Mouse (Mus musculus): ENCODE data around the gene Elovl5. TPM values are rescaled to one million over a fixed set of nuclear protein-coding genes. Genes with fewer than 3 reads are reported as not detected.

Gene Elovl5
- total RNA-seq, 4 experiments from 2014 or later, result 26.6 to 33.0 (median 29.9) TPM

- no peak for DNase-seq (ENCODE audit: low spot score)
Measured at GRCm38 (mm10) chr9:77954496-77954895, 37.3 kb downstream of the Elovl5 start.

DNA sequence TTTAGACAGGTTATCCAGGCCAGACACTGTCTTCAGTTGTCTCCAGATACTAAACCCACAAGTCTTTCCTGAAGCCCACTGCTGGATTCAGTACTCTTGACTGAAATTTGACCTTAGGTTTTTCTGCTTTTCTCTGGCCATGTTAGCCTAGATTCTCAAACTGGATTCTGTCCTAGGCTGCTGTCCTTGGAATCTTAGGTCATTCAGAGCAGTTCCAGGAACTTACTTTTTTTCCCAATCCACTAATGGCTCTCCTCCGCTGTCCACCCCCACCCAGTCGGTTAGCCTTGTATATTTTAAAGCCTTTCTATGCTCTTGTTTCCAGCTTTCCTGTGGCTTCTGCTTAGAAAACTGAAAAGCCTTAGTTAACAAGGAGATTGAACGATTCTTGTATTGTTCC lies 37.8 kb downstream of the Elovl5 start:
- DNase-seq (ENCODE audit: low spot score), result no peak

DNA sequence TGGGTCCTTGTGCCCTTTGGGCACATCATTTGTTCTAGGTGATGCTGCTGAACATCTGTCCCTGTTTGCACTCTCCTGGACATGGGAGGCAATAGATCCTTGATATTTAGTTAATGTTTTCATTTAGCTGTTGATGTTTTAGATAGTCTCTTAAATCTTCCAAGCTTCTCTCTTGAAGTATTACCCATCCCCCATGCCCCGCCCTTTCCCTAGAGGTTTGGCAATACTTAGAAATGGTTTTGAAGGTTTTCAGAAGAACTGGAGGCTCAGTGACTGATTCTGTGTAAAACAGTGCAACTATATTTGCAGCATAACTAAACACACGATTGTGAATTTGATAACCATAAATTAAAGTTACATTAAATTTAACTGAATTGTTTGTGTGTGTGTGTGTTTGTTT lies 38.3 kb downstream of the Elovl5 start:
- DNase-seq (ENCODE audit: low spot score), result no peak

GRCm38 (mm10) chr9:77955964-77956363 lies 38.8 kb downstream of the Elovl5 start:
- DNase-seq (ENCODE audit: low spot score), result no peak

- no peak for DNase-seq (ENCODE audit: low spot score)
Measured at GRCm38 (mm10) chr9:77958327-77958726, 41.2 kb downstream of the Elovl5 start.

DNA sequence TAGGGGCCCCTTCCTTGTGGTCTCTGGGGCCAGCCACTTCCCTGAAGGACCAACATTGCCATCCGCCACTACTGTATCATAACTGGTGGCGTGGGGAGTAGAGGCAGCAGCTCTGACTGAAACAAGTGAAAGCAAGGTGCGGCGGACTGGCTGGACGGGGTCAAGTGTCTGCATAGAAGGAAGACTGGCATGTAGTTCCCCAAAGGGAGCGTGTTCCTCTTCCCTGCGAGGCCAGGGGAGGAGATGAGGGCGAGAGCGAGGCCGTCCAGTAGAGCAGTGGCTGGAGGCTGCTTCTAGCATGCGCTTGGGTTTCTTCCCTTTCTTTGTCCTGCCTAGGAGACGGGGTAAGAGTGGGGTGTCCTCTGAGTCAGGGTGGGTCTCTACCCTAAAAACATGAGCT lies 42.6 kb downstream of the Elovl5 start:
- no peak for DNase-seq (ENCODE audit: low spot score)

GRCm38 (mm10) chr9:77961350-77961749 lies 44.2 kb downstream of the Elovl5 start:
- peak; percentile 24 for DNase-seq (ENCODE audit: low spot score)

GRCm38 (mm10) chr9:77964084-77964483 lies 46.9 kb downstream of the Elovl5 start:
- no peak for DNase-seq (ENCODE audit: low spot score)

GRCm38 (mm10) chr9:77965287-77965686 lies 48.1 kb downstream of the Elovl5 start:
- DNase-seq (ENCODE audit: low spot score), result no peak

- DNase-seq (ENCODE audit: low spot score), result no peak
Measured at GRCm38 (mm10) chr9:77965768-77966552, 48.8 kb downstream of the Elovl5 start.

- no peak for DNase-seq (ENCODE audit: low spot score)
Measured at GRCm38 (mm10) chr9:77966861-77967260, 49.7 kb downstream of the Elovl5 start.

- DNase-seq (ENCODE audit: low spot score), result no peak
Measured at GRCm38 (mm10) chr9:77967584-77968163, 50.5 kb downstream of the Elovl5 start.

DNA sequence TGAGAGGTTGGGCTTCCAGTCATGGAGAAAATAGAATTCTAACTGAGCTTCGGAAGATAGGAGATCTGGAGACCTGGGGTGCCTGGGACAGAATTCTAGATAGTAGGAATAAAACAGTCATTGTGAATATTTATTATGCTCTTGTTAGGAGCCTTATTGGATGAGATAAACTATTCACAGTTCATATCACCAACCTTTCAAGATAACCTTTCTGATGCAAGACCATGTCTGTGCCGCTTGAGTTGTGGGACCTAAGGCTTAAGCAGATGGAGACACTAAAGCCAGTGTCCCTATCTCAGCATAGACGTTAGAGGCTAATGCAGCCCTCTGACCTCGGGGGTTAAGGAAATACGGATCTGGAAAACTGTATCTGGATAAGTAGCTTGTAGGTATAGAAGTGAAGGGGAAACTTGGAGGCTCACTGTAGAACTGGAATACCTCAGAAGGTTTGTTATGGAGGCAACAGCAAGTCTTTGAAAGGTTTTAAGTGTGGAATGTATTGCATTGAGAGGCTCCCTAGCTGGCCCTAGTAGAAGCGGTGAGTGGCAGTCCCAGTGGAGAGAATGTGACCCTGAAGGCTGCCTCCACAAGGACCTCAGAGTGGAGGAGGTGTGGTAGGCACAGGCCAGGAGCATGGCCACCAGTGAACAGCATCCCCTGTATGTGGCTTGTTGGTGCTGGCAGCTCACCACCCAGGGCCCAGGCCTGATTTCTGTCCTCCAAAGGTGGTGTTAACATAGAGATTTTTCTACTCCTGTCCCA lies 52.2 kb downstream of the Elovl5 start:
- DNase-seq (ENCODE audit: low spot score), result no peak

- no peak for DNase-seq (ENCODE audit: low spot score)
Measured at GRCm38 (mm10) chr9:77979000-77979399, 61.8 kb downstream of the Elovl5 start.

GRCm38 (mm10) chr9:77982616-77983015 lies 65.5 kb downstream of the Elovl5 start:
- no peak for DNase-seq (ENCODE audit: low spot score)

DNA sequence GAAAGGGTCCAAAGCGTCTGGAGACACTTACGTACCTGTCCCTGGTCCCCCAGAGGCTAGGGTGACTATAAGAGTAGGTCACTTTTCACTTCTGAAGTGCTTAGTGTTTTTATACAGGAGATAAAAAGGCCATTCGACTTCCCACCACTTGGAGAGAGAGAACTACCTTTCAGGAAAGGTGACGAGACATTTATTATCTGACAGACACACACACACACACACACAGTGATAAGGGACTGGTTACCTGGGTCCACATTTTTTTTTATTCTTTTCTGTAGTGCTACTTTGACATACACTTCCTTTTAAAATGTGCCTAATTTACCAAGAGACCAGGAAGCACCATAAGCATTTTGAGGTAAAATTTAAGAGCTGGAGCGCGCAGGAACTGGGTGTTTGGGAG lies 66.4 kb downstream of the Elovl5 start:
- no peak for DNase-seq (ENCODE audit: low spot score)

DNA sequence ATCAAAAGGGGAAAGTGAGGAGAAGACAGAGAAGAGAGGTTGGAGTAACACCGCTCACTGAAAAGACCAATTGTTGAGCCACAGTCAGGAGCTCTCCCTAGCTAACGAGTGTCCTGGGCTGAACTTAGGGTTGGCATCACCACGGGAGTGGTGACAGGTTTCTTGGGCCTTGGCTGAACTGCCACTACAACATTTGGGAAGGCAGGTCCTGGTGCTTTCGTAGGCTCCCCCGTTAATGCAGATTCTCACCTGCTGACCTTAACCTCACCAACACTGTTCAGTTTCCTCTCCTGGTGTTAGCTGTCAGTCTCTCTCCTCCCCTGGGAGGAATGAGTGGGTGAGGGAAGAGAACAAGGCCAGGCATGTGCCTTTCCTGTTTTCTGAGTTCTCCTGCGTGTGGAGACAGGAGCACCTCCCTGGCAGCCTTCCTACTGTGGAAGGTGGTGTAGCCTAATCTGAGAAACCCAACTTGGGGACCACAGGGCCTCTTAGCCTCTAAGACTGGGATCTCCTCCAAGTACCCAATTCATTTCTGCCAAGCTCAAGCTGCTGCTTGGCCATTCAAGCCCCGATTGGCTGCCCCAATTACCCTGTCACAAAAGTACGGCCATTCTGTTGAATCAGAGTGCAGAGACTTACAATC lies 69.1 kb downstream of the Elovl5 start:
- DNase-seq (ENCODE audit: low spot score), result peak; percentile 17

GRCm38 (mm10) chr9:77989626-77990025 lies 72.5 kb downstream of the Elovl5 start:
- no peak for DNase-seq (ENCODE audit: low spot score)

GRCm38 (mm10) chr9:77990278-77990677 lies 73.1 kb downstream of the Elovl5 start:
- DNase-seq (ENCODE audit: low spot score), result no peak

DNA sequence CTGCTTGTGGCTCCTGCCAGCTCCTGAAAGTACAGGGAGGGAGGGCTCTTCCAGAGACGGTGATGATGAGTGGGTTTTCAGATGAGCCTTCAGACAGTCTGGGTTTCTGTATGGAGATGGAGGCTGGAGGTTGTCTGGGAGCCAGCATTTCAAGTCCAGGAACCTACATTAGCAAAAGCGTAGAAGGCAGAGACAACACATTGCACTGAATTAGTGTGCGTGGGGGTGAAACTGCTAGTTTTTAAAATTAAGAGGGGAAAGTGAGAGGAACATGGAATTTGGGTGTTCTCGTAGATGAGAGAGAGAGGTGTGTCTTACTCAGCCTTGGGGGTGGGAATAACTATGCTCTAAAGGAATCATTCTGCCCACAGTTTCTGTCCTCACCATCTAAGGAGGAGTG lies 74.5 kb downstream of the Elovl5 start:
- no peak for DNase-seq (ENCODE audit: low spot score)

DNA sequence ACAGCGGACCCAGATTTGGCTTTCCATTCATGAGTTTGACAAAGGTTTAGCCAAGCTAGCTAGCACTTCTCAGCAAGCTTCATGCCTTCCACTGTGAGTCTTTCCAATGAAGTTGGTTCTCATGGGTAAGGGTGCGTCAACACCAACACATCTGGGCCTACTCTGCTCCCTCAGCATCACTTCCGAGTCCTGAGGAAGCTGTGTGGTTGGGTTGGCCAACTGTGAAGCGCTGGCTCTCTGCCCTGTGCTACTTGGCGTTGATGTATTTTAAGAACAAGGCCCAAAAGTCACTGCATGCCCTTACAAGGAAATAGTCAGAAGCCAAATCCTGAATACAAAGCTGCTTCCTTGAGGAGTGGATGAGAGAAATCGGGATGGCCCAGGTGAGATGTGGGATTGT lies 75.1 kb downstream of the Elovl5 start:
- peak; percentile 18 for DNase-seq (ENCODE audit: low spot score)

DNA sequence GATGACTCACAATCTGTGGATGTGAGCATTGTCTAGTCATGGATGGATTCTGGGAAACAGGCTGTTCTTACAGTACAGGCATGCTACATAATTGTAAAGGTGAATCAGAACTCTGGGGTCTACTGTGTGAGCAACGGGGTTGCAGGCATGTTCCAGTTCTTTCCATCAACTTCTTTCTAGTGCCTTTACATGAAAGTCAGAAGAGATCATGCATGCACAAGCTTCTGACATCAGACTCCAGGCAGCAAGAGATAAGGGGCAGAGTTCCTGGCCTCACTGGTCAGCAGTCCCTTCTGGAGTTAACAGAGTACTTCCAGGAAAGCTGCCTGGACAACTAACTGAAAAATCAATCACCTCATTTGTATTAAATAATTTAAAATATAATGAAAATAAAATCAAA lies 75.9 kb downstream of the Elovl5 start:
- DNase-seq (ENCODE audit: low spot score), result no peak
